Mouse (Mus musculus) urinary bladder, postnatal 10 days (tissue): ENCODE results near the gene Tmem144.

ENCODE experiments used
- DNase-seq: peaks from one replicate; pipeline ENCODE4 v3.0.0; 2022; ENCODE audit warnings: low spot score

Gene Tmem144

GRCm38 (mm10) chr3:79852654-79853166, at the start of gene Tmem144:
Gene Tmem144 (minus strand): TSS chr3:79852773.
- no peak for DNase-seq

- no peak for DNase-seq
Measured at GRCm38 (mm10) chr3:79901734-79902133, 49.2 kb upstream of the Tmem144 start.

- DNase-seq: no peak
Measured at GRCm38 (mm10) chr3:79901321-79901720, 48.7 kb upstream of the Tmem144 start.

DNA sequence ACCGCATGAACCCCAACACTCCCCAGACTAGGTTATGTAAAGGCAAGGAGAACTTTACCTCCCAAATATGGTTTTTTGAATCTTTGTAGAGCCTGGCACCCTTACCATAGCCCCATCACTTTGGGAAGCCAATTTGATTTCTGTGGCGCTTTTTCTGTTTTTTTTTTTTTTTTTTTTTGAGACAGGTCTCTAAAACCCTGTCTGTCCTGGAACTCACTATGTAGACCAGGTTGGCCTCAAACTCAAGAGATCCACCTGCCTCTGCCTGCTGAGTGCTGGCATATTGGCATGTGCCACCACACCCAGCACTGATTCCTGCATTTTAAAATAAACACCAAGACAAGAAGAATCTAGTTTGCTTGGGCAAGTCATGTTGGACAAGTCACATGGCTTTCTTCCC, 47.9 kb upstream of the Tmem144 start:
- no peak for DNase-seq

GRCm38 (mm10) chr3:79899906-79900305, 47.3 kb upstream of the Tmem144 start:
- DNase-seq: no peak

GRCm38 (mm10) chr3:79898514-79898913, 45.9 kb upstream of the Tmem144 start:
- DNase-seq: no peak

- DNase-seq: no peak
Measured at GRCm38 (mm10) chr3:79897534-79898370, 45.2 kb upstream of the Tmem144 start.

GRCm38 (mm10) chr3:79887966-79888365, 35.4 kb upstream of the Tmem144 start:
- DNase-seq: no peak

GRCm38 (mm10) chr3:79887161-79887855, 34.7 kb upstream of the Tmem144 start:
- DNase-seq: no peak

- DNase-seq: no peak
Measured at GRCm38 (mm10) chr3:79886357-79887091, 34.0 kb upstream of the Tmem144 start.

DNA sequence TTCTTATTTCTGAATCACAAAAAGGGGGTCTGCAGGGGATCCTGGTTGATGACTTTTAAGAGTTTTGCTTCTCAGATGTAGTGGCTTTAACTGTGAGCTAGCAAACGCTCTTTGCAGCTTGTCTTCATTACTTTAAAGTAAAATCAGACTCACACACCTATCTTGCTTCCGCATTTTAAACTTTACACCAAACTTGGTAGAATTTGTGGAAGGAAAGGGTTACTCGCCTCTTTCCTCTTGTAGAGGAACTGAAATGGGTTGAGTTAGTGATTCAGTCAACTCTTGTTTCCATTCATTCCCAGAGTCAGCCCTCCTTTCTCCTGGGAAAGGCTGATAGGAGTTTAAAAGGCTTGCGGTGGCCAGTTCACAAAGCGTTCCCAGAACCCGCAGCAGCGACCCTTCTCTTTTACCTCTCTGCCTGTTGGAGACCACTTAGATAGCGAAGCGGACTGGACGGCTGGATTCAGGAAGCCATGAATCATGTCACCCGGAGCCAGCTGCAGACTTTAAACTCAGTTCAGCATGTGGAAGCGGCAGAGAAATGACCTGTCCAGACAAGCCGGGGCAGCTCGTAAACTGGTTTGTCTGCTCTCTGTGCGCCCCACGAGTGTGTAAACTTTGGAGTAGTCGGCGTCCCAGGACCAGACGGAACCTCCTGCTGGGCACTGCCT, 33.2 kb upstream of the Tmem144 start:
- peak; percentile 26 for DNase-seq

DNA sequence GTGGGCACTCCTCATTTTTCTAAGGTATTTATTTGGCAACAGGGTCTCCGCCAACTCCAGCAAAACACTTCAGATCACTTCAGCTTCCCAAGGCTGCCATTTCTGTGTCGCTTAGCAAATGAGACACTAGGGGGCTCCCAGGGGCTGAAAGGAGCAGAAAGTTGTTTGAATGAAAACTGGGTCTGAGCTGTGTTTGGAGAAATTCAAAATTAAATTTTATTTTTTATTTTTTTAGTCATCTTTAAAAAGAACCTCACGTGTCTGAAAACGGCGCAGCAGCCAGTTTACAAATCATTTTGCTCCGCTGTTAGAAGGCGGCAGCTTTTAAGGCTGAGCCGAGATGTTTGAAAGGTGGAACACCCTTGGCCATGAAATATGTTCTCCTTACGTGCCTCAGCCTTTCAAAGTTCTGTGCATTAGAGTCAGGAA, 32.2 kb upstream of the Tmem144 start:
- DNase-seq: no peak

DNA sequence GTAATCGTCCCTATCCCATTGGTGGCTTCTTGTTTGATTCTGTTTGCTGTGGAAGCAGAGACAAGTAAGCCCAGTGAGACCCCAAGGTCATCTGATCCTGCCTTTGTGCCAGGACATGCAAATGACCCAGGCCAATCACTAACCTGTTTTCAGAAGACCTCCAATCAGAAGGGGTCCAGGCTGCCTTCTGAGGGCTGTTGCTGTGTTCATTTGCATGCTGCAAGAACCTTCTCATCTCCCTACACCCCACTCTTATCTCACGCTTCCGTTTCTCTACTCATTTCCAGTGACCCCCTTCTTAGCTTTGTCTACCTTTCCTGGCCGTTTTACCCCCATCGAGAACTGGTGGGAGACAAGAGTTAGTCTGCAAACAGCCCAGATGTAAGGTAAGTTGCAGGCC, 31.7 kb upstream of the Tmem144 start, which contains the start of gene Fam198b:
Gene Fam198b, plus strand, starts transcription at position 229 of the 400 bp plus-strand sequence.
- DNase-seq: no peak

DNA sequence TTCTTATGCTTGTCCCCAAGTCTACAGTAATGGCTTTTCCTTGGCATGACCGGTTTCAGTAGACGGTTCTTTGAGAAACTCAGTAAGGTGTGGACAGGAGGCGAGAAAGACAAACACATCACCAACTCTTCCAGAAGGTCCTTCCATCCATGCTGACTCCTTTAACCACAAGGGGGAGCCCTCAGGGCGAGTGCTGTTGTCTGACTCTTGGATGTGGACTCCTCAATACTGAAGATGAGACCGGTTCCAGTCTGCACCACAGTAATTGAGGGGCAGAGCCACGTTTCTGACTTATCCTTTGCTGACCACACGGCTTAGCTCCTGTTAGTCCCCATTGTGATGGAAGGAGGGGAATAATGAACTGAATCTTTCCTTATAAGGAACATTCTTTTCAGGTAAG, 30.5 kb upstream of the Tmem144 start:
- peak; percentile 15 for DNase-seq

DNA sequence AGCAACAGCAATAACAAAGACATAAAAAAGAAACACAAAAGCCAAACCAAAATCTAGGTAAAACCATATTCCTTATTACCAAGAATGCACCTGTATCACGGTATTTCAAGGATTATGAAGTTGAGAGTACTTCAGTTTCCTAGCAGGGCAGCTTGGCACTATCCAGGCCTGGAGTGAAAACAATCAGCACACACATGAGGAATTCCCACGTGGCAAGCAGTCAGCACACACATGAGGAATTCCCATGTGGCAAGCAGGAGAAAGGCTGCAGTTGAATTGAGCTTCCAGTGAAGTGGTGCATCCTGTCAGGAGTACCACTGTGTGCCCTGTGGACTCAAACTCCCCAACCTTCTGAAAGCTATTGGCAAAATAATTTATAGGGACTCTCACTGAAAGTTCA, 29.1 kb upstream of the Tmem144 start:
- DNase-seq: no peak

DNA sequence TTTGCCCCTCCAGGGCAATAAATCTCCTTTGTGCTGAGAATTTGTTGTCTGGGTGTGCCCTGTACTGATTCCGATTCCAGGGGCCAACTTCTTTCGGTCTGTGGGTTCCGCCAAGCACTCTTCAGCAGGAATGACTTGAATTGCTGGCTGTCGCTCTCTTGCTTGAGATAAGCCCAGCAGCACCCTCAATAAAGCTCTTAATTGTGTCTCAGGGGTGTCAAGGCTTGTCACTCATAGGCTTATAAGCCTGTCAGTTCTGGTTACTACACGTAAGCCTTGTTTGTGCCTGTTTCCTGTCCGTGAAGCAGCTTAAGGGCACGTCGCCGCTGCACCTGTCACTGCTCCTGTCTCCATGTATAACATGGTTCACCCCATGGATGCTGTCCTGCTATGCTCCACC, 26.7 kb upstream of the Tmem144 start:
- DNase-seq: no peak

DNA sequence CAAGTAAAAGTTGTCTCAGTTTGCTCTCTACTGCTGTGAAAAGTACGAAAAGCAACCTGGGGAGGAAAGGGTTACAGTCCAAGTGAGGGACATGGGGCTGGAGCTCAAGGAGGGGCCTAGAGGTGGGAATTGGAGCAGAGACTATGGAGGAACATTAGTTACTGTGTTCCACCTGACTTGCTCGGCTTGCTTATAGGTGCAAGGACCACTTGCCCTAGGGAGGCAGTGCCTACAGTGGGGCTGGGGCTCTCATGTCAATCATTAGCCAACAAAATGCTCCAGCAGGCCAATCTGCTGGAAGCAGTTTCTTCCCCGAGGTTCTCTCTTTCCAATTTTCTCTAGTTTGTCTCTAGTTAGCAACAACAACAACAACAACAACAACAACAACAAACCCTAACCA, 25.8 kb upstream of the Tmem144 start:
- no peak for DNase-seq

GRCm38 (mm10) chr3:79875471-79875870, 22.9 kb upstream of the Tmem144 start:
- DNase-seq: no peak

- no peak for DNase-seq
Measured at GRCm38 (mm10) chr3:79867121-79867709, 14.6 kb upstream of the Tmem144 start.

GRCm38 (mm10) chr3:79866526-79866925, 14.0 kb upstream of the Tmem144 start:
- no peak for DNase-seq

DNA sequence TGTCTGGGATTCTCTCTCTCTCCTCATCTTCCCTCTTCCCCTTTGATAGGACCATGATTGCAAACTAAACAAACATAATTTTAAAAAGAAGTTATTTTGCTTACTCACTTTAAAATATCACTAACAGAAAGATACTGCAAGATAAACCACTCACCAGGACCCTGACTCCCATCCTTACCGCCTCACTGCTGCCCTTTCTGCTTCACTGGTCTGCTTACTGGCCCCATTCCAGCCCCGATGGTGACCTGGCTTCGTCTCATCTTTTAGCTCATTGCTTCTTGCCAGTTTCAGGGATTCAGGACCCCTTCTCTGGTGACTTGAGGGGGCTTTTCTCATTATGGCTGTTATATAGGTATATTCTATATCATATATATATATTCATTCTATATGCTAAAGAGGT, 13.5 kb upstream of the Tmem144 start:
- no peak for DNase-seq
